Mouse (Mus musculus): ENCODE data around the gene Lct.

Gene Lct

GRCm38 (mm10) chr1:128328218-128328617, at the start of gene Lct:
Gene Lct, minus strand, starts transcription at chr1:128328318.
- DNase-seq (ENCODE audit: low spot score in 2 of 2): no peak

DNA sequence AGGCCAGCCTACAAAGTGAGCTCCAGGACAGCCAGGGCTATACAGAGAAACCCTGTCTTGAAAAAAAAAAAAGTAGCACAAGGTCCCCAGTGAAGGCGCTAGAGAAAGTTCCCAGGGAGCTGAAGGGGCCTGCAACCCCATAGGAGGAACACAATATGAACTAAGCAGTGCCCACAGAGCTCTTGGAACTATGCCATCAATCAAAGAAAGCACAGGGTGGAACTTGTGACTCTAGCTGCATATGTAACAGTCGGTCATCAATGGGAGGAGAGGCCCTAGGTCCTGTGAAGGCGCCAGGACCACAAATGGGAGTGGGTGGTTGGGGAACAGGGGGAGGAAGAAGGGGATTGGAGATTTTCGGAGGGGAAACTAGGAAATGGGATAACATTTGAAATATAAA, 48.7 kb upstream of the Lct start:
- no peak for DNase-seq (ENCODE audit: low spot score in 2 of 2)

GRCm38 (mm10) chr1:128372143-128372860, 44.2 kb upstream of the Lct start:
- no peak for DNase-seq (ENCODE audit: low spot score in 2 of 2)

DNA sequence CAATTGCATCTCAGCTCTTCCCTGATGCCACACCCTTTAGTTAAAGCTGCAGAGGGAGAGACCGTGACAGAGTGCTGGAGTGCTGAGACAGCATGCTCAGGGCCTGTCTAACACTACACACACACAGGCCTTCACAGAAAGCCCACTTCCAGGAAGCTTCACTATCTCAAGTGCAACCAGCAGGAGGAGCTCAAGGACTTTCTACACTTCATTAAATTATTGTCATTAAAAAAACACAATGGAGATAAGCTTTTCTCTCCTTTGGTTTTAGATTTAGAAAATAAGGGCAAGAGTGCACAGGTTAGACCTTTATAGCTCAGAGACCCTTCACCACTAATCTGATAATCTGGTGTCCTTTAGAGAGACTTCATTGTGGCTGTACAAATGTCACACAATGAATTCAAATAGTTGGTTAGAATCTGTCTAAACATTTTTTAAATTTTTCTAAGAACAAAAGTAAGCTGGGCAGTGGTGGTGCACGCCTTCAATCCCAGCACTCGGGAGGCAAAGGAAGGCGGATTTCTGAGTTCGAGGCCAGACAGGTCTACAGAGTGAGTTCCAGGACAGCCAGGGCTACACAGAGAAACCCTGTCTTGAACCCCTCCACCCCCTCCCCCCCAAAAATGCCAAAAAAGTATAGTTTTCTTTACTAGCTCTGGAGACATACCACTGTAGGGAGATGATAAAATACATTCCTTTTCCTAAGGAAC, 40.8 kb upstream of the Lct start:
- DNase-seq (ENCODE audit: low spot score in 2 of 2): peak; percentile 41 to 62

DNA sequence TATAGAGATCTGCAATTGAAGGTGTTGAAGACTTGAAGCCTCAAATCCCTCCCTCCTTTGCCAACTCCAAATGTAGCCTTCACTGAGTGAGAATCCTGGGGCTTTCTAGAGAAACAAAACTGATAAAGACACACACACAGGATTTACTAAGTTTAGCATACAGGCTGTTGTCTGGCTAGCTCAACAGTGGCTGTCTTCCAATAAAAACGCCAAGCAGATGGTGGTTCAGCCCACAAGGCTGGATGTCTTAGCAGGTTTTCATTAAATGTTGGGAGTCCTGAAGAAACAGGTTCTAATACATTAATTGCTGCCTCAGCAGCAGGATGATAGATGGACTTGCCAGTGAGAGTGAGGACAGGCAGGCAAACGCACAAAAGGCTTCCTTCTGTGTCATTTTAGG, 32.5 kb upstream of the Lct start:
- no peak for DNase-seq (ENCODE audit: low spot score in 2 of 2)

GRCm38 (mm10) chr1:128359554-128360376, 31.6 kb upstream of the Lct start, which contains the start of gene Mcm6:
Gene Mcm6, minus strand, starts transcription at chr1:128359664.
- DNase-seq (ENCODE audit: low spot score in 2 of 2): peak; percentile 94 to 96

GRCm38 (mm10) chr1:128358916-128359553, 30.9 kb upstream of the Lct start:
- no peak for DNase-seq (ENCODE audit: low spot score in 2 of 2)

- DNase-seq (ENCODE audit: low spot score in 2 of 2): no peak
Measured at GRCm38 (mm10) chr1:128358276-128358675, 30.2 kb upstream of the Lct start.

GRCm38 (mm10) chr1:128357452-128357851, 29.3 kb upstream of the Lct start:
- peak; percentile 31 to 41 for DNase-seq (ENCODE audit: low spot score in 2 of 2)

DNA sequence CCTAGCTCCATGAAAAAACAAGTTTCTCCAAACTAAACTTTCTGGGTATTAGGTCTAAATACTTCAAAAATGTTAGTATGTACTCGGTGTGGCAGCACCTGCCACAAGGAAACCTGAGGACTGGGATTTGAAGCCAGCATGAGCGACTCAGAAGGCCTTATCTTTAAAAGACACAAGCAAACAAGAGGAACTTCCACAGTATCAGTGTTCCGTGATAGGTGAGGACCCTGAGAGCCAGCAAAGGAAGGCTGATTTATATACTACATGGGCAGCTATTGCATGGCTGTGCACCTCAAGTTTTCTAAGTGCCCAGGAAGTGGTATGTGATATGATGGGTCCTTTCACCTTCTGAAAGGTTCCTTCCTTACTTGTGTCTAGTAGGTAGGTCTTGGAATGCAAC, 25.0 kb upstream of the Lct start:
- no peak for DNase-seq (ENCODE audit: low spot score in 2 of 2)

- DNase-seq (ENCODE audit: low spot score in 2 of 2): no peak
Measured at GRCm38 (mm10) chr1:128344232-128344631, 16.1 kb upstream of the Lct start.

GRCm38 (mm10) chr1:128337708-128338320, 9.7 kb upstream of the Lct start:
- DNase-seq (ENCODE audit: low spot score in 2 of 2): no peak

DNA sequence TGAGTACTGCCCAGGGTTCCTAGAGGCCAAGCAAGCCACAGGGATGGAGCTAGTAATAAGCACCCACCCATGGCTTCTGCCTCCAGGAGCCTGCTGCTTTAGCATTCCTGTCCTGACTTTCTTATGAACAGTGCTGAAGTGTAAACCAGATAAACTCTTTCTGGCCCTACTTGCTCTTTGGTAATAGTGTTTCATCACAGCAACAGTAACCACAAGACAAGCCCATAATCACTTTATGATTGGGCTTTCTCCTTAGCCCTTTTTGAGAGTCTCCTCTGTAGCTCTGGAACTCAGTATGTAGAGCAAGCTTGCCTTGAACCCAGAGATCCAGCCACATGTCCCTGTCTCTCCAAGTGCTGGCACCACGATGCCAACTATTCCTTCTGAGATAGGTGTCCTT, 2.2 kb upstream of the Lct start:
- DNase-seq (ENCODE audit: low spot score in 2 of 2): no peak

DNA sequence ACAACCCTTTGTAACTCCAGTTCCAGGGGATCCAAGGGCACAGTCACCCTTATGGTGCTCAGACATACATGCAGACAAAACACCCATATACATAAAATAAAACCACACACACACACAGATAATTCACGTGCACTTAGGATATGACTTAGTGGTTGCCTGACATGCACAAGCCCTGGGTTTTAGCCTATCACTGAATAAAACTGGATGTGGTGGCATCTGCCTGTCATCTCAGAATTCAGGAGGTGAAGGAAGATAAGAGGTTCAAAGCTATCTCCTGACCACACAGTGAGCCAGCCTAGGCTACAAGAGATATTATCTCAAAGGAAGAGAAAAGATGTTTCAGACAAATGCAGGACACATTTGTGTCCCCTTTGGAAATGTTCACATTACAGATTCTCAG, 953 bp downstream of the Lct start:
- no peak for DNase-seq (ENCODE audit: low spot score in 2 of 2)

- DNase-seq (ENCODE audit: low spot score in 2 of 2): no peak
Measured at GRCm38 (mm10) chr1:128324776-128325175, 3.3 kb downstream of the Lct start.

- DNase-seq (ENCODE audit: low spot score in 2 of 2): no peak
Measured at GRCm38 (mm10) chr1:128323026-128323643, 5.0 kb downstream of the Lct start.

DNA sequence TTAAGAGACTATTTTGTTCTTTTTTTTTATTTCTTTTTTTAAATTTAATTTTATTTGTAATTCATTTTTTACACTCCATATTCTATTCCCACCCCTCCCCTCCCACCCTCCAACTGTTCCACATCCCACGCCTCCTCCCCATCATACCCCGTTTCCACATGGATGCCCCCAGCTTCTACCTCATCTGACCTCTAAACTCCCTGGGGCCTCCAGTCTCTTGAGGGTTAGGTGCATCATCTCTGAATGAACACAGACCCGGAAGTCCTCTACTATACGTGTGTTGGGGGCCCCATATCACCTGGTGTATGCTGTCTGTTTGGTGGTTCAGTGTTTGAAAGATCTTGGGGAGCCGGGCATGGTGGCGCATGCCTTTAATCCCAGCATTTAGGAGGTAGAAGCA, 8.9 kb downstream of the Lct start:
- DNase-seq (ENCODE audit: low spot score in 2 of 2): peak; percentile 8 to 12

GRCm38 (mm10) chr1:128314665-128315064, 13.5 kb downstream of the Lct start:
- DNase-seq (ENCODE audit: low spot score in 2 of 2): no peak

GRCm38 (mm10) chr1:128309043-128309442, 19.1 kb downstream of the Lct start:
- no peak for DNase-seq (ENCODE audit: low spot score in 2 of 2)

DNA sequence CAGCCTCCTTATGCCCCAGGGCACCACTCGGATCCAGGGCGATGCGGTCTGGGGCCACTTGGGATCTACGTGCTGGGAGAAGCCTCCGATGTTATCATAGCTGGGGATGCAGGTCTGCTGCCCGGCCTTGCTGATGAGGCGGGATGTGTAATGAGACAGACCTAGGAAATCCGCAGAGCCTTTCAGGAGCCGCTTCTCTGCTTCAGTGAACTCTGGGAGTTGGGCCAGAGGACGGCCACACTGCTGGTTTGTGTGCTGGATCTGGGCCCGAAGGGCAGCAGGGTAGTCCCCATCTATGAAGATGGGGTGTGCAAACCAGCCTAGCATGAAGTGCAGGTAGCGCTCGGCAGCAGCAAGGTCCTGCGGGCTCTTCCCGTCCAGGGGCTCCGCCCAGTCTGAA, 24.2 kb downstream of the Lct start:
- DNase-seq (ENCODE audit: low spot score in 2 of 2): no peak

Measured in spleen, postnatal 36 days (tissue).